Comparison of ENCODE assay signal across 9 mouse cellular contexts in genomic region chr14:54754602-54755018, GRCm38 (mm10). TPM values are rescaled to one million over a fixed set of nuclear protein-coding genes. Genes with fewer than 3 reads are reported as not detected.
DNase-seq lines count a peak whose midpoint lies in the region; ATAC-seq and TF ChIP-seq lines count a peak whose summit lies in the region.
"Had no signal": no experiment of that assay in that cellular context is flagged by ENCODE, and none has a peak within 500 bp of the region (broad histone marks: within the 10 kb centered on the region; RNA-seq: fewer than 3 reads in every experiment).

No protein-coding gene starts in this region.

- DNase-seq in gastrocnemius, adult 18-20 months (ENCODE audit: low spot score) = peak; percentile 49
- no peak for DNase-seq in gastrocnemius, postnatal 10 days
- DNase-seq in adrenal gland, adult 8-10 months = peak; percentile 69
- DNase-seq in heart, adult 8-10 months (ENCODE audit: low spot score) = peak; percentile 51
- peak; percentile 70 to 84 for DNase-seq in lung, postnatal 4 days
- DNase-seq in right cerebral cortex, postnatal 36 days (ENCODE audit: low spot score in 2 of 2) = no peak

- H3K4me2 ChIP-seq in kidney, embryonic 14.5 days (replicated peaks; ENCODE audit: low read depth, low read length) = no peak overlapping the region

- no peak for TF ChIP-seq CTCF in small intestine, adult 2 months (IDR thresholded peaks at IDR 0.05; ENCODE audit: extremely low read depth, insufficient read length, insufficient replicate concordance, low read depth, low read length)

- H3K9ac ChIP-seq in kidney, embryonic 14.5 days (ENCODE audit: low read depth, low read length) = no peak overlapping the region

- no peaks in the 10 kb centered on the region for H3K36me3 ChIP-seq in kidney, embryonic 14.5 days (ENCODE audit: control insufficient read depth, insufficient read depth, low read length)
- H3K36me3 ChIP-seq in small intestine, adult 2 months (ENCODE audit: control insufficient read depth, insufficient read depth, low read length) = peaks cover 50% of the 10 kb centered on the region

- H3K27ac ChIP-seq in kidney, embryonic 14.5 days (ENCODE audit: low read depth, low read length) = peak overlapping the region; percentile 24; the same call in 1 of the 2 replicates
- H3K27ac ChIP-seq in small intestine, adult 2 months (ENCODE audit: insufficient read depth, low read depth, low read length) = peak overlapping the region; percentile 30

- TF ChIP-seq POLR2A in small intestine, adult 2 months (IDR thresholded peaks at IDR 0.05; ENCODE audit: low read depth, low read length) = no peak

- H3K9me3 ChIP-seq in kidney, embryonic 14.5 days (ENCODE audit: control insufficient read depth, low read length) = no peaks in the 10 kb centered on the region

- WGBS in kidney, embryonic 14.5 days = 19% methylated on average over 6 of the region's 6 CpGs
- 31% methylated on average over 6 of the region's 6 CpGs for WGBS in small intestine, adult 2 months

- H3K4me1 ChIP-seq in kidney, embryonic 14.5 days (ENCODE audit: control insufficient read depth, insufficient read depth, low read length) = 0 out of 2 replicates have a peak, but pooled peaks cover 5% of the 10 kb centered on the region
- H3K4me1 ChIP-seq in small intestine, adult 2 months (ENCODE audit: control insufficient read depth, insufficient read depth, insufficient read length, low read length) = peaks cover 10% of the 10 kb centered on the region

- ATAC-seq in kidney, embryonic 14.5 days (ENCODE audit: low FRiP score, low TSS enrichment) = peak; percentile 88

- H3K27me3 ChIP-seq in kidney, embryonic 14.5 days (ENCODE audit: control insufficient read depth, insufficient read depth, low read length) = no peaks in the 10 kb centered on the region
- no peaks in the 10 kb centered on the region for H3K27me3 ChIP-seq in small intestine, adult 2 months (ENCODE audit: control insufficient read depth, insufficient read depth, low read length)

- no peak overlapping the region for H3K4me3 ChIP-seq in kidney, embryonic 14.5 days (ENCODE audit: low read length)
- no peak overlapping the region for H3K4me3 ChIP-seq in small intestine, adult 2 months (ENCODE audit: low read depth, low read length)

RNA-seq across cellular contexts. Expression of gene Slc7a8, which starts 27.1 kb away (rescaled TPM):
- 10 to 100 TPM; 10.7 to 24.4 TPM for total RNA-seq in gastrocnemius, adult 18-20 months (2021)
- 1 to 10 TPM; 5.7 to 7.5 TPM for total RNA-seq in gastrocnemius, postnatal 10 days (2021)
- 10 to 100 TPM; 26.6 to 51.8 (median 40.3) TPM for total RNA-seq in adrenal gland, adult 8-10 months (2022)
- 1 to 10 TPM; 1.5 to 2.3 (median 2.0) TPM for total RNA-seq in heart, adult 8-10 months (2022)
- polyA plus RNA-seq in kidney, embryonic 14.5 days (2014; fragmentation: Nextera tagmentation; extraction: Ambion mirVana) = 5.8 and 12.1 TPM in 2 replicates
- polyA plus RNA-seq in small intestine, adult 2 months (2012; rRNA removed) = 39.5 and 174 TPM in 2 replicates

RNA-seq across cellular contexts. Expression of gene Cebpe, which starts 42.6 kb away (rescaled TPM):
- not detected for total RNA-seq in gastrocnemius, adult 18-20 months (2021)
- total RNA-seq in gastrocnemius, postnatal 10 days (2021) = under 1 TPM in 1 of 2 experiments, not detected in 1; 0.50 TPM
- not detected for total RNA-seq in adrenal gland, adult 8-10 months (2022)
- not detected for total RNA-seq in heart, adult 8-10 months (2022)
- not detected in 2 replicates for polyA plus RNA-seq in kidney, embryonic 14.5 days (2014; fragmentation: Nextera tagmentation; extraction: Ambion mirVana)
- 4.2 and 4.4 TPM in 2 replicates for polyA plus RNA-seq in small intestine, adult 2 months (2012; rRNA removed)
- polyA plus RNA-seq: heart, embryonic 14.5 days had no signal

RNA-seq across cellular contexts. Expression of gene Gm29776, which starts 56.0 kb away (rescaled TPM):
- total RNA-seq in gastrocnemius, adult 18-20 months (2021) = not detected
- not detected for total RNA-seq in gastrocnemius, postnatal 10 days (2021)
- under 1 TPM in 2 of 4 experiments, not detected in 2; 0.19 to 0.59 TPM for total RNA-seq in adrenal gland, adult 8-10 months (2022)
- total RNA-seq in heart, adult 8-10 months (2022) = not detected
- polyA plus RNA-seq in kidney, embryonic 14.5 days (2014; fragmentation: Nextera tagmentation; extraction: Ambion mirVana) = 0.08 and 0.16 TPM in 2 replicates
- not detected in 2 replicates for polyA plus RNA-seq in small intestine, adult 2 months (2012; rRNA removed)

RNA-seq across cellular contexts. Expression of gene Rnf212b, which starts 59.3 kb away (rescaled TPM):
- total RNA-seq in gastrocnemius, adult 18-20 months (2021) = 1 to 10 TPM; 3.0 to 4.1 TPM
- not detected for total RNA-seq in gastrocnemius, postnatal 10 days (2021)
- 1 to 10 TPM in 2 of 4 experiments, under 1 TPM in 2; 0.77 to 1.7 (median 1.2) TPM for total RNA-seq in adrenal gland, adult 8-10 months (2022)
- total RNA-seq in heart, adult 8-10 months (2022) = under 1 TPM in 3 of 4 experiments, not detected in 1; 0.25 to 0.49 (median 0.38) TPM
- not detected in 2 replicates for polyA plus RNA-seq in kidney, embryonic 14.5 days (2014; fragmentation: Nextera tagmentation; extraction: Ambion mirVana)
- polyA plus RNA-seq in small intestine, adult 2 months (2012; rRNA removed) = not detected in 2 replicates
- polyA plus RNA-seq: heart, embryonic 14.5 days had no signal

Comparison
In these comparisons a context has a peak if more than half of its experiments do, and no peak if none do; other contexts are left out.
1. DNase-seq: peak in gastrocnemius, adult 18-20 months (single experiment), adrenal gland, adult 8-10 months (single experiment), heart, adult 8-10 months (single experiment) and lung, postnatal 4 days (2 of 2); none in gastrocnemius, postnatal 10 days (single experiment) and right cerebral cortex, postnatal 36 days (0 of 2).